Mouse (Mus musculus) right cerebral cortex, adult 18-20 months (tissue): ENCODE results near the gene Fkbpl.

Experiments used
- DNase-seq: peaks from one replicate; pipeline ENCODE4 v3.0.0; 2022; ENCODE audit warnings: mixed read lengths

Fkbpl gene

DNA sequence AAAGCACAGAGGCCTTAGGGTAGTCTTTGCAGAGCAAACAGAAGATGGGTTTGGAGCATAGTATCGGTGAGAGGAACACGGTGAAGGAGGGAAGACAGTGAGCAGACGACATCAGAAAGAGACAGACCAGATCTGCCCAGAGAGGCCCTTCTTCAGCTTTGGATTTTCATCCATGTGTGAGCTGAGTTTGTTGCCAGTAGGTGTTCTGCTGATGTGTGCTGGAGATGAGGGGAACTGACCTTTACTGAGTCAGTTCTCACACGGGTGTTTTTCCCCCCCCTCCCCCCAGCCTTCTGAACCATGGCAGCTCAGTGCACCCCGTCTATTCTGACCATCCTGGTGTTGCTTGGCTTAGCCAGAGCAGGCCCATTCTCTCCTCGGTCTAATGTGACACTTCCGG is 25.7 kb downstream of the Fkbpl start, which contains the start of gene Tnxb:
Gene Tnxb, plus strand, starts transcription at position 301 of the 400 bp plus-strand sequence.
- DNase-seq: no peak

DNA sequence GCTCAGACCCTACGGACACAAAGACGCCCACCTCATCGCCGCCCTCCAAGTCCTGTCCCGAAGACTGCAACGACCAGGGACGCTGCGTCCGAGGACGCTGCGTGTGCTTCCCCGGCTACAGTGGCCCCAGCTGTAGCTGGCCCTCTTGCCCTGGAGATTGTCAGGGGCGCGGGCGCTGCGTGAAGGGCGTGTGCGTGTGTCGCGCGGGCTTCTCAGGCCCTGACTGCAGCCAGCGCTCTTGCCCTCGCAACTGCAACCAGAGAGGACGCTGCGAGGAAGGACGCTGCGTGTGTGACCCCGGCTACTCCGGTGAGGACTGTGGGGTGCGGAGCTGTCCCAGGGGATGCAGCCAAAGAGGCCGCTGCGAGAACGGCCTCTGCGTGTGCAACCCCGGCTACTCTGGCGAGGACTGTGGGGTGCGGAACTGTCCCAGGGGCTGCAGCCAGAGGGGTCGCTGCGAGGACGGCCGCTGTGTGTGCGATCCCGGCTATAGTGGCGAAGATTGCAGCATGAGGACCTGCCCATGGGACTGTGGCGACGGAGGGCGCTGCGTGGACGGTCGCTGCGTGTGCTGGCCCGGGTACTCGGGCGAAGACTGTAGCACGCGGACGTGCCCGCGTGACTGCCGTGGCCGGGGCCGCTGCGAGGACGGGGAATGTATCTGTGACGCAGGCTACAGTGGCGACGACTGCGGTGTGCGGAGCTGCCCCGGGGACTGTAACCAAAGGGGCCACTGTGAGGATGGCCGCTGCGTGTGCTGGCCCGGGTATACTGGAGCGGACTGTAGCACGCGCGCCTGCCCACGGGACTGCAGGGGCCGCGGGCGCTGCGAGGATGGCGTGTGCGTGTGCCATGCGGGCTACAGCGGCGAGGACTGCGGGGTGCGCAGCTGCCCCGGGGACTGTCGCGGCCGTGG is 26.8 kb downstream of the Fkbpl start:
- no peak for DNase-seq

DNA sequence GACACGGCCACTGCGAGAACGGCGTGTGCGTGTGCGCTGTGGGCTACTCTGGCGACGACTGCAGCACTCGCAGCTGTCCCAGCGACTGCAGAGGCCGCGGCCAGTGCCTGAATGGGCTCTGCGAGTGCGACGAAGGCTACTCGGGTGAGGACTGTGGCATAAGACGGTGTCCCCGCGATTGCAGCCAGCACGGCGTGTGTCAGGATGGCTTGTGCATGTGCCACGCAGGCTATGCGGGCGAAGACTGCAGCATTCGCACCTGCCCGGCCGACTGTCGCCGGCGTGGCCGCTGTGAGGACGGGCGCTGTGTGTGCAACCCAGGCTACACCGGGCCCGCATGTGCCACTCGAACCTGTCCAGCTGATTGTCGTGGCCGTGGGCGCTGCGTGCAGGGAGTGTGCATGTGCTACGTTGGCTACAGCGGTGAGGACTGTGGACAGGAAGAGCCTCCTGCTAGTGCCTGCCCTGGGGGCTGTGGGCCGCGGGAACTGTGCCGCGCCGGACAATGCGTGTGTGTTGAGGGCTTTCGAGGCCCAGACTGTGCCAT is 27.8 kb downstream of the Fkbpl start:
- DNase-seq: no peak

DNA sequence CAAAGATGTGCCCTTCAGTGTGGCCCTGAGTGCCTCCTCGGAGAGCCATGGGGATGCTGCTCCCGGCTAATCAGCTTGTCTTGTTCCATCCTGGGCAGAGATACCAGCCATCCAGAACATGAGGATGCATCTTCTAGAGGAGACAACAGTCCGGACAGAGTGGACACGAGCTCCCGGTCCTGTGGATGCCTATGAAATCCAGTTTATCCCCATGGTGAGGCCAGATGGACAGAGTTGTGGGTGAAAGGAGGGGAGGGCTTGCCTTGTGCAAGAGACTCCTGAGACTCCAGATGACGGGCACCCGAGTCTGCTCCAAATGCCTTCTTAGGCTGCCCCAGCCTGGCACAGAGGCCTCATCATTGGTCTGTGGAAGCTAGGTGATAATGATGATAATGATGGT is 28.6 kb downstream of the Fkbpl start:
- no peak for DNase-seq

DNA sequence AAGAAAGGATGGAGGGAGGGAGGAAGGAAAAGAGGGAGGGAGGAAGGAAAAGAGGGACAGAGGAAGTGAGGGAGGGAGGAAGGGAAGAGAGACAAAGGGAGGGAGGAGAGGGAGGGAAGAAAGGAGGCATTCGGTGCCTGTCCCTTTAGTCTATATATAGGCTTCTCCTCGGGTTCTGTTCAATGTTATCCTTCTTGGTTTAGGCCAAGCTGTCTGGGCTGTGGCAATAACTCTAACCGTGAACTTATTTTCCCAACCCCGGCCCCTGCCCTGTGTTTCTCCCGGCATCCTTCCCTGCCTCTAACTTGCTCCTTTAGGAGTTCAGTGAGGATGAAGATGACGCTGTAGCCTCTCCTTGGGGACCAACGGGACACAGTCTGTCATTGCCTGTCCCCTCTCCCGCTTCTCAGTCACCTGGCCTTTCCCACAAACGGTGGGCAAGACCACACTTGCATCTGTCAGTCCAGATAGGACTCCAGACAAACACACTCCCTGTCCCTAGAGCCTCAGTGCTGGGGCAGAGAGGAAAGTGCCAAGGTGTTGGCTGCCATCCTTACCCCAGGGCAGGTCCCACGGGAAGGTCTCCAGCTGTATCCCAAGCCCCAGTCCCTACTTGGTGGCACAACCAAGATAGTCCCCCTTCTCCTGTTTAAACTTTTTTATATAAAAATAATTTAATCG is 30.1 kb downstream of the Fkbpl start:
- DNase-seq: no peak

DNA sequence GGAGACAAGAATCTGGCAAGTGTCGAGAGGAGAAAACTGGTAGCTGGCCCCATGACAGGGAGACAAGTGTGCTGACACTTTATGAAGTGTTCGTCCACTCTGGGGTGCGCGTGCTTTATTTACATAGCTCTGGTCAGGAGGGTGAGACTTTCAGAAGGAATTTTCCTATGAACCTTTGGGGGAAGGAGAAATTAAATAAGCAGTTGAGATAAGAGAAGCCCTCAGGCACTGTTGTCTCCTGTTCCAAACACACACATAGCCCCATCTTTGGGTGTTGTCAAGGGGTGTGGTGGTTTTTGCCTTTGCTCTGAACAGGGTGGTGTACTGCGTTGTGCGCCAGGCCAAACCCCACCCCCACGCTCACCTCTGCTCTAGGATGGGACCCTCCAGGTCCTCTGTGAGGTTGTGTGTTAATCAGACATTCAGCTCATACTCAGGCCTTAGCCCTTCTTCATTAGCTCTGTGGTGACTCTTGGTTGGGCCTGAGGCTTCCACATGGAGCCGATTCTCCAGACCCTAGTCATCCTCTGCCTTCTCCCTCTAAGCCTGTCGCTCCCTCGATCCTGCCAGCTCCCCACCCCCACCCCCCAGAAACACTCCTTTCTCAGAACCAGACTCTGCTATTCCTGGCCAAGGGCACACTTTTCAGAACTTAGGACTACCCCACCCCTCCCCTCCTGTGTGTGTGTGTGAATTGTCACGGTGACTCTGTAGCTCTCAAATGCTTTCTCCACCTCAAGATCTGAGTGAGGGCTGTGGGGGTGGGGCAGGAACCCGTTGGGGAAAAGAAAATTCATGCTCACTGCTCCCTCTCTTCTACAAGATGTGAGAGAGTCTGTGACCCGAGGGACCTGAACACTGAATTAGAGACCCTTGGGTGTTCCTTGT is 30.9 kb downstream of the Fkbpl start:
- DNase-seq: no peak

DNA sequence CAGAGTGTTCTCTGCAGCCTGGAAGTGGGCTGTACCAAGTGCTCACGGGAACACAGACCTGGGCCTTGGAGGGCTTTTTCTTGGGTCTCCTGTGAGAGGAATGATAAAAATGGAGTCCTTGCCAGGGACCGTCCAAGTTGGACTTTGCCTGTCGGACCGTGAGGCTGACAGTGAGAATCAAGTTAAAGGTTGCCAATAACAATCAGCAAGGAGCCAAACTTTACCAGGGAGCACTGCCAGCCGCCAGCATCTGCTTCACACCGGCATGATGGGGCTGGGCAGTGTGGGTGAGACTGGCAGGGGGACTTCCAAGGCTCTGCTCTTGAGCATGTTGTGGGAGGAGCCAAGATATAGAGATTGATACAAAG is 31.5 kb downstream of the Fkbpl start:
- no peak for DNase-seq

DNA sequence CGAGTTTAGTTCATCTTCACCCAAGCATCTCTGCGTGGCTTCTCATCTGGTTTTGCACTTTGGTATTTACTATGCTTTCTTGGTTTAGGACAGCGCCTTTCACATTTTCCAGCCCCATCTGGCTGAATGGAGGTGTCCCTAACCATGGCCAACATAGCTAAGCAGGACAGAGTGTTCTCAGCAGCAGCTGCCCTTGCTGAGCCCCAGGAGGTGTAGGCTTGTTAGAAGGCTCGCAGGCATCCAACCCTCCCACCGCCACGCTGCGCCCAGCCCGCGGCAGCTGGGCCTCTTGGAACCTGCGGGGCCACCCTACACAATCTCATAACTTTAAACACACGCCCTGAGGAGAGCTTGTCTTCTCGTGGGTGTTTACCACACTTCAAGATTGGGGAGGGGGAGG is 32.1 kb downstream of the Fkbpl start:
- no peak for DNase-seq

DNA sequence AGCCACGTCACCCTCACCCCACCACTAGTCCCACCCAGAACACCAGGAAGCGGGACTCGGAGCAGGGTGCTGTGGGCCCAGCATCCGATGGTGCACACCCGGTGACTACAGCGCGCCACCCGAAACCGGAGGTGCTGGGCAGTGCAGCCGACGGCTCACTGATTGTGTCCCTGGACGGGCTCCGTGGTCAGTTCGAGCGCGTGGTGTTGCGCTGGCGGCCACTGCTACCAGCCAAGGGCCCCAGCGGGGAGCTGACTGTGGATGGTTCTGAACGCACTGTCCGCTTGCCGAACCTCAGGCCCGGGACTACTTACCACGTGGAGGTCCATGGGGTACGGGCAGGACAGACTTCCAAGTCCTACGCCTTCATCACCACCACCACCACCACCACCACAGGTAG is 35.6 kb downstream of the Fkbpl start:
- DNase-seq: no peak

DNA sequence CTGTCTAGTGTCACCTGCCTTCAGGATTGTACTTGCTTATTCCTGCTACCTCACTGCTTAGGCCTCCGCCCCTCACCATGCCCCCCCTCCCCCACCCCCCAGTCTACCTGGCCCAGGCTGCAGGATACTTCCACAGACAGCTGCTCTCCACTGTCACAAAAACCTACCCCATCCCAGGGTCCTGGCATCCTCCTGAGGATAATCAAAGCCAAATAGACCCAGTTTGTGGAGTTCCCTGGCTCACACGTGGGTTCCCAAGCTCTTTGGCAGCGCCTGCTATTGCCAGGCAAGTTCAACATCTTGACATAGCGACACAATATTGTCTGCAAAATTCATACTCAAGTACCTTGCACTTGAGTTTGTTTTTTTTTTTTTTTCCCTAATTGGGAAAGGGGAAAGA is 36.1 kb downstream of the Fkbpl start:
- no peak for DNase-seq

DNA sequence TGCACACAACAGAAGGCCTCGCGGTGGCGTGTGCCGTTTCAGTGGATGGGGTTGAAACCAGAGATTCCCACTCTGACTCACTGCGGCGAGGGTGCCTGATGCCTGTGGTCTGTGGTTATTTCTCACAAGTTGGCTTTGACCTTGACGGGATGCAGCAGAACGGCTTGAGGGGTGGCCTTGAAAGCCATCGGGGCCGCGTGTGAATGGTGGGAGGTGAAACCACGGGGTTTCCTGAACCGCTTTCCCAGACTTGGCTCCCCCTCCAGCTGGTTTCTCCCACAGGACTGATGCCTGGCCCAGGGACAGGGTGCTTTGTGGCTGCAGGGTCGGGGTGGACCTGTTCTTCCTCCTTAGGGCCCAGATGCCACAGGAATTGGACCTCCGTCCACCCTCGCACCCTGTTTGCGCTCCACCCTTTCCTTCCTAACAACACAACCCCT is 36.6 kb downstream of the Fkbpl start:
- no peak for DNase-seq

DNA sequence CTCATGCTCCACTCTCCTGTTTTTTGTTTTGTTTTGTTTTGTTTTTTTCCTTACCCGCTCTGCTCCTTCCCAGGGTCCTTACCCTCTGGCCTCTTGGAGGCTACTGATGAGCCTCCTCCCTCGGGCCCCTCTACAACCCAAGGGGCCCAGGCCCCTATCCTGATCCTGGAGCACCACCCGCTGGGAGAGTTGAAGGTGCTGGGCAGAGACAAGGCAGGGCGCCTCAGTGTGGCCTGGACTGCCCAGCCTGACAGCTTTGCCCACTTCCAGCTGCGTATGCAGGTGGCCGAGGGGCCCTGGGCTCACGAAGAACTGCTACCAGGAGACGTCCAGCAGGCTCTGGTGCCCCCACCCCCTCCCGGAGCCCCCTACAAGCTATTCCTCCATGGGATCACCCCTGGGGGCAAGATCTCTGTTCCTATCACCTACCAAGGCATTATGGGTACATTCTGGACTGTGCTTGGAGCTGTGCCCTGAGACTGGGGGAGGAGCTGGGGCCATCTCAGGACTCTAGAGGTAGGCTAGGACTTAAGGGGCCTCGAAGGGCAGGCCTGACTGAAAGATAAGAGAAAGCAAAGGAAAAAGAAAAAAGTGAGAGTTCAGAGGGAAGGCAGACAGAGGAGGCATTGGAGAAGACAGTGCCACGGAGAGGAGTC is 37.4 kb downstream of the Fkbpl start:
- no peak for DNase-seq

DNA sequence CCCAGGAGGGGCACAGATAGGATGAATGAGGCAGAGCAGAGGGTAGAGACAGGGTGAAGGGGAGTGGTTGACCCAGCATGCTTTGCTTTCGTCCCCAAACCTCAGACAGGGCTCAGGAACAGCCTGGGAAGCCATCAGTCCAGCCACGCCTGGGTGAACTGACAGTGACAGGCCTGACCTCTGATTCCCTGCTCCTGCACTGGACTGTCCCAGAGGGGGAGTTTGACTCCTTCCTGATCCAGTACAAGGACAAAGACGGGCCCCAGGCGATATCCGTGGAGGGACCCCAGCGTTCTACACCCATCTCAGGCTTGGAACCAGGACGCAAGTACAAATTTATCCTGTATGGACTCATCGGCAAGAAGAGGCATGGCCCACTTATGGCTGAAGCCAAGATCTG is 38.6 kb downstream of the Fkbpl start:
- DNase-seq: no peak

DNA sequence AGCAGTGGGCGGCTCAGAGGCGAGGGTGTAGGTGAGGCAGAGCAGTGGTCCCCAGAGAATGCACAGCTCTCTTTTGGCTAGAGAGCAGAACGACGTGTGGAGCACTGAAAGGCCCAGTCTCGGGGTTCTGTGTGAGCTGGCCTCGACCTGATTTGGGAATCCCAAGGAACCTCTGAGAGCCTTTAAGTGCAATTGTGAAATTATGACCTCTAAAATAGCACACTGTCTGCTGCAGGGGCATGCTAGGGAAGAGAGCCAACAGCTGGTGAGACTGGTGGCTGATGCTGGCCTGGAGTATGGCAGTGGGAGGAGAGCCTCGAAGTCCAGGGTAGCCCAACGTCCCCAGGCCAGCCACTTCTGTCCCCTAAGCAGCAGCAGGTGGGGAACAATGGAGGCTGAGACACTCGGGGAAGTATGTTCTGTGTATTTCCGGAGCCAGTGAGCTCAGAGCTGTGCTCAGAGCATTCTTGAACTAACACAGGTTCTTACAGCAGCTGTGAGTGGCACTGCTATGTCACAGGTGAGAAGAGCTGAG is 39.2 kb downstream of the Fkbpl start:
- DNase-seq: no peak

DNA sequence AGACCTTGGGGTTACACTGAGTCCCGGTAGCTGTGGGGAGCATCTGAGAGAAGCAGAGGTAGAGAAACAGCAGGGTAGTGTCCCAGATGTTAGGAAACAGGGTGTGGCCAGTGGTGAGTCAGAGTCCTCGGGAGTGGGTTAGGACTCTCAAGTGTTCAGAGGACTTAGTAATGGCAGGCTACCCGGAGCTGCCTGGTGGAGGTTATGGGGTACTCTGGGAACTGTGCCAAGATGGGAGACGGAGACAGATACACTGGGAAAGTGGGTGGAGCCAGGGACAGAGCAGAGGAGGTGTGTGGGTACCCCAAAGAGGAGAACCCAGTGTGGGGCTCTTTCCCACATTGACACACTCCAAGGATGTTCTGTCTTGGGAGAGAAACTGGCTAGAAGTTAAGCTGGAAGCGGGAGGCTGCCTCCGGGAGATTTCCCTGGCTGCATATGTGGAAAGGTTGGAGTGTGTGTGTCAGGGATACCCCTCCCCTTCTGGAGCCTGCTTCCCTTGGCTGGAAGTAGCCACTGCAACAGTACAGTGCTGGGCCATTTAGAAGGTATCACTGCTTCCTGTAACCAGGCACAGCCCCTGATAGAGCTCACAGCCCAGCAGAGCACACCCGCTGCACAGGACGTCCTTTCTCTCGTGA is 39.8 kb downstream of the Fkbpl start:
- no peak for DNase-seq

DNA sequence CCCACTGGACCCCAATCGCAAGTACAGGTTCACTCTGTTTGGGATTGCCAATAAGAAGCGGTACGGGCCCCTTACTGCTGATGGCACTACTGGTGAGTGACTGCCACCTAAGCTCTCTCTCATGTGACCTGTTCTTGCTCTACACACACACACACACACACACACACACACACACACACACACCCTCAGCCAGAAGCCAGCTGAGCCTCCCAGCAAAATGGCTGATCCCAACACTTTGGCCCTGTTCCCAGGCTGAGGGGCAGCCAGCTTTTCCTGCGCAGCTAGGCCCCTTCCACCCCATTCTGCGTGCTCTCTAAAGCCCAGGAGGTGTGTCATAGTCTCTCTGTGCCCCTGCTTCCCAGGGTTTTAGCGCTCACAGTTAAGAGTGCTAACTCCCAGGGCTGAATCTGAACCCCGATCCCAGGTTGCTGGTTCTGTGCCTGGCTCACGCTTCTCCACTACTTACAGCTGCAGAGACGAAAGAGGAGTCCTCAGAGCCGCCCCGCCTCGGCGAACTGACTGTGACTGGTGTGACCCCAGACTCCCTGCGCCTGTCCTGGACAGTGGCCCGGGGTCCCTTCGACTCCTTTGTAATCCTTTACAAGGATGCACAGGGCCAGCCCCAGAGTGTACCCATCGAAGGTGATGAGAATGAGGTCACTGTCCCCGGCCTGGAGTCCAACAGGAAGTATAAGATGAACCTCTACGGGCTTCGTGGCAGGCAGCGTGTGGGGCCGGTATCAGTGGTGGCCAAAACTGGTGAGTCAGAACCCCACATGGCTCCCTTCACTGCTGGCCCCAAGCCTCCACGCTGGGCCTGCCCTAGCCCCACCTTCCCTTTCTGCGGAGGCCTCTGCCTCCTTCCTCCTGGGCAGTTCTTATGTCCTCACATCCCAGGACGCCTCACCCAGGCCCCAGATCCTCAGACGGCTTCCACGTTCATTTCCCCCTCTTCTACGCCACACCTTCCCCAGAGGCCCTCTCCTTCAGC is 40.9 kb downstream of the Fkbpl start:
- DNase-seq: no peak

DNA sequence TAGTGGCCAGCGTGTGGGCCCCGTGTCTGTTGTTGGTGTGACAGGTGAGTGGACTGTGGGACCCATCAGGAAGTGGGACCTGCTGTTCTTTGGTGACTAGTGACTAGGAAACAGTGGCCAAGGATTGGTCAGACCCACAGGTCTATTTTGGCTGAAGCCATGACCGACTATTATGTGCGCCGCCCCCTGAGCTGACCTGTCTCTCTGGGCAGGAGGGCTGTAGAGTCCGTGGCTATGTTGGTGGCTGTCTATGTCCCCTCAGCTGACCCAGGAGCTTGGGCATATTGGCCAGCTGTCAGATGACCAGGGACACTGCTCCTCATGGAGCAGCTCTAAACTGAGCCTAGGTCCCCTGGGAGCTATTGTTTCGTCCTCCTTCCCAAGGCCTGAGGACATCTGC is 44.3 kb downstream of the Fkbpl start:
- no peak for DNase-seq

DNA sequence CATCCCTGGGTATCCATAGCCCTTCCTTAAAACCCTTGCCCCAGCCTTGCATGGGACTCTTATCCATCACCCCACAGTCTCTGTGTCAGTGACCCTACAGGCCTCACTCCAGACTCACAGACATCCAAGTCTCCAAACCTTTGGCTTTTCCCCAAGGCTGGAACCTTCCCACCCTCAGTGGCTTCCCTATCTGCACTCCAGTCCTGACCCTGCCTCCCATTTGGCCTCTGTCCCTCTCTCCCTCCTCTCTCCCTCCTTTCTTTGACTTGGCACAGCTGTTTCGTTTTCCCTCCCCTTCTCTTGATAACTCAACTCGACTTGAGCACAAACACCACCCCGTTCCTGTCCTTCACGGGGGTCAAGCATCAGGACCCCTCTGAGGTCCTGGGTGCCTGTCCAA is 45.9 kb downstream of the Fkbpl start:
- DNase-seq: no peak

DNA sequence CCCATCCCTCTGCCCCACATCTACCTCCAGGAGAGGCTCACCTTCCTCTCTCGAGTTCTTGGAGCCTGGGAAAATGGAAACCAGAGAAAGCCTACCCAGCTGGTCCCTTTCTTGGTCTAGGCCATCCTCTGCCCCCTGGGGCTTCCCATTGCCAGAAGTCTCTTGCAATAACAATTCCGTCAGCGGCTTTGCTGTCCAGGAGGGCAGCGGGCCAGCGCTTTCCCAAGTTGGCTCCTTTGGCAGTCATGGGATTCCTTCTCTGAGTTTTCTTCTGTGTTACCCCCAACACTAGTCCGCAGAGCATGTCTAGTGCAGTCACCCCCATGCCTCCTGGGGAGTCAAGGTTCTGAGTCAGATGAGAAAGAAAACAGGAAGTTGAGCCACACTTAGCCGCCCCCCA is 48.3 kb downstream of the Fkbpl start:
- no peak for DNase-seq
